Comparison of ENCODE assay signal across 8 mouse cellular contexts in the genomic region with DNA sequence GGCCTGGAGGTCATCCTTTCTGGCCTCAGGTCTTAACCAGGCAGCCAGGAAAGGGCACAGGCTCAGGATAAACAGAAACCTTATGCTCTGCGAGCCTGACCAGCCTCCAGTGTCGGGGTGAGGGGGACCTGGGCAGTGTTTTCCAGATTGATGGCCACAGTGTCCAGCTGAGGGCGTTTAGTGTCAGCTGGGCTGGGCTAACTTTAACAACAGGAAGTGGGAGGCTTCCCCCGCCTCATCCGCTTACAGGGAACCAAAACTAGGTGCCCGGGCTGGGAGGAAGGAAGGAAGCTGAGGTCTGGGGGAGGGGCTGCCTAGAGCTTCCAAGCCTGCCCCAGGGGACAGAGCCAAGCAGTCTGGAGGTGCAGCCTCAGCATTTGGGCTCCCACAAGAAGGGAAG. TPM values are rescaled to one million over a fixed set of nuclear protein-coding genes. Genes with fewer than 3 reads are reported as not detected.
DNase-seq lines count a peak whose midpoint lies in the region; ATAC-seq and TF ChIP-seq lines count a peak whose summit lies in the region.

No protein-coding gene starts in this region.

- H3K4me1 ChIP-seq in G1E (ENCODE audit: insufficient read depth, low read depth, low read length), result peaks cover 53% of the 10 kb centered on the region
- peaks cover 39% of the 10 kb centered on the region for H3K4me1 ChIP-seq in hindbrain, embryonic 15.5 days (replicated peaks)

- H3K9me3 ChIP-seq in G1E (replicated peaks), result no peaks in the 10 kb centered on the region
- no peaks in the 10 kb centered on the region for H3K9me3 ChIP-seq in hindbrain, embryonic 15.5 days

- ATAC-seq in G1E (ENCODE audit: extremely low read depth, insufficient number of reproducible peaks, low FRiP score, poor library complexity, severe bottlenecking), result 0 out of 2 replicates have a peak, but pooled peaks have one; percentile 23
- ATAC-seq in hindbrain, embryonic 15.5 days (ENCODE audit: low FRiP score, low read depth), result no peak
- peak; percentile 65 for ATAC-seq in megakaryocyte, adult 5-6 weeks (ENCODE audit: poor library complexity, severe bottlenecking)

- peak; percentile 27 for DNase-seq in G1E (ENCODE audit: low spot score)
- DNase-seq in adrenal gland, postnatal 25 days, result peak; percentile 66
- peak; percentile 64 for DNase-seq in gastrocnemius, postnatal 10 days
- peak; percentile 72 to 93 for DNase-seq in left cerebral cortex, postnatal 10 days (ENCODE audit: extremely low spot score in 1 of 2, low spot score in 2 of 2)
- DNase-seq in right cerebral cortex, postnatal 10 days (ENCODE audit: low spot score in 2 of 2), result peak; percentile 82 to 85
- DNase-seq in c-Kit-positive CD71-positive TER-119-positive erythroid progenitor cells, embryonic 14.5 days (ENCODE audit: low spot score), result no peak

- peaks cover 52% of the 10 kb centered on the region for H3K36me3 ChIP-seq in G1E (replicated peaks)
- H3K36me3 ChIP-seq in hindbrain, embryonic 15.5 days, result peaks cover 14% of the 10 kb centered on the region

- no peak overlapping the region for H3K27ac ChIP-seq in hindbrain, embryonic 15.5 days (replicated peaks)

- peak overlapping the region; percentile 96 for H3K4me2 ChIP-seq in hindbrain, embryonic 15.5 days

- TF ChIP-seq CTCF in G1E (IDR thresholded peaks at IDR 0.05; ENCODE audit: low read depth, low read length), result no peak

- H3K9ac ChIP-seq in hindbrain, embryonic 15.5 days, result peak overlapping the region; percentile 13; the same call in 1 of the 2 replicates

- H3K27me3 ChIP-seq in G1E (ENCODE audit: insufficient read depth, low read length), result no peaks in the 10 kb centered on the region; the same call in 1 of the 2 replicates
- no peaks in the 10 kb centered on the region for H3K27me3 ChIP-seq in hindbrain, embryonic 15.5 days

- intact Hi-C loops in left cerebral cortex, postnatal 10 days (cut with DNase I), result no loop called here

- no peak overlapping the region for H3K4me3 ChIP-seq in G1E (ENCODE audit: low read depth, low read length)
- peak overlapping the region; percentile 10; the same call in 1 of the 2 replicates for H3K4me3 ChIP-seq in hindbrain, embryonic 15.5 days

- 44% methylated on average over 6 of the region's 6 CpGs for WGBS in hindbrain, embryonic 15.5 days

RNA-seq across cellular contexts. Expression of gene Dusp7, which starts 3.3 kb away (rescaled TPM):
- total RNA-seq in G1E (2014; fragmentation: Nextera tagmentation) (49.3 and 50.4 TPM in 2 replicates), G1E (2017) (7.8 and 8.6 TPM in 2 replicates)
- polyA plus RNA-seq in G1E (2012), result 27.3 and 32.5 TPM in 2 replicates
- 16.7 and 20.6 TPM in 2 replicates for total RNA-seq in adrenal gland, postnatal 25 days (2021)
- 10 to 100 TPM; 16.0 to 19.9 TPM for total RNA-seq in gastrocnemius, postnatal 10 days (2021)
- polyA plus RNA-seq in hindbrain, embryonic 15.5 days (2015; fragmentation: Nextera tagmentation; extraction: Ambion mirVana), result 13.3 and 15.0 TPM in 2 replicates
- total RNA-seq in left cerebral cortex, postnatal 10 days (2021), result 10 to 100 TPM; 80.7 to 82.0 TPM
- total RNA-seq in megakaryocyte, adult 5-6 weeks (2015), result 71.0 and 83.1 TPM in 2 replicates
- 28.1 and 35.0 TPM in 2 replicates for total RNA-seq in megakaryocyte, adult 5-6 weeks (2017)

RNA-seq across cellular contexts. Expression of gene Rpl29, which starts 57.5 kb away (rescaled TPM):
- 149 and 190 TPM in 2 replicates for total RNA-seq in G1E (2014; fragmentation: Nextera tagmentation)
- 81.1 and 107 TPM in 2 replicates for total RNA-seq in G1E (2017)
- 29.5 and 38.8 TPM in 2 replicates for polyA plus RNA-seq in G1E (2012)
- 413 and 509 TPM in 2 replicates for total RNA-seq in adrenal gland, postnatal 25 days (2021)
- 100 to 1,000 TPM; 456 to 462 TPM for total RNA-seq in gastrocnemius, postnatal 10 days (2021)
- 620 and 631 TPM in 2 replicates for polyA plus RNA-seq in hindbrain, embryonic 15.5 days (2015; fragmentation: Nextera tagmentation; extraction: Ambion mirVana)
- 100 to 1,000 TPM; 378 to 397 TPM for total RNA-seq in left cerebral cortex, postnatal 10 days (2021)
- total RNA-seq in megakaryocyte, adult 5-6 weeks (2015), result 1,974 and 2,078 TPM in 2 replicates
- total RNA-seq in megakaryocyte, adult 5-6 weeks (2017), result 1,150 and 1,200 TPM in 2 replicates
